Mouse (Mus musculus) lung, postnatal 0 days (tissue): ENCODE data around the gene Enpp3.

Source experiments
- CTCF ChIP-seq: IDR thresholded peaks from 2 replicates; pipeline ENCODE4 v1.5.1; 2016; ENCODE audit warnings: antibody characterized with exemption, mild to moderate bottlenecking
- EP300 ChIP-seq: IDR thresholded peaks from 2 replicates; pipeline ENCODE4 v1.6.1; 2016; ENCODE audit warnings: antibody characterized with exemption, mild to moderate bottlenecking, control low read depth

DNA sequence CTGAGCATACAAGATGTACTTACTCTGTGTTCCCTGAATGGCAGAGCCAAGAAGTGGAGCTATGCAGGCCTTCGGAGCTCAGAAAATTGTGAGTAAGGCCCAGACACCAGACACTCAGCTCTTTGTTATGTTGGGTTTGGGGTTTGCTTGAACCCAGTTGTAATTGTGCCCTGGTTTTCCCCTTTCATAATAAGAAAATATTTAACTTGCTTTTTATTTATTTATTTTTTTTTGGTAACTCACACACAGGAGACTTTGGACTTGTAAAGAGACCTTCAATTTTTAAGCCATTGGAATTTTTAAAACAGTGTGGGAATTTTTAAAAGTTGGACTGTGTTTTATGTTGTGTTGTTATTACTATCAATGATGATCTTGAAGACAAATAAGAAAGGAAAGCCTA, at the start of gene Enpp3:
- TF ChIP-seq CTCF (no peak), EP300 (no peak)
